Mouse (Mus musculus) embryonic facial prominence, embryonic 11.5 days (tissue): ENCODE data around the gene F2. TPM values are rescaled to one million over a fixed set of nuclear protein-coding genes. Genes with fewer than 3 reads are reported as not detected.

Experiments
- ATAC-seq: fragments of 200-750 bp; cut with Nextera tagmentation; replicated peaks from 2 replicates; pipeline ENCODE4 v1.8.0; 2017; ENCODE audit warnings: low read depth; ENCODE audit not compliant: insufficient number of reproducible peaks, low FRiP score, low TSS enrichment
- DNase-seq: peaks from one replicate; pipeline ENCODE4 v3.0.0-alpha.2; 2015; ENCODE audit warnings: low spot score
- H3K27ac ChIP-seq: fragments of 300-500 bp; sonication (generic); replicated peaks from 2 replicates; pipeline ENCODE4 v1.5.1; 2014; ENCODE audit warnings: mild to moderate bottlenecking, low read depth, low read length, control low read depth
- H3K27me3 ChIP-seq: fragments of 300-500 bp; sonication (generic); 2 replicates; pipeline ENCODE4 v1.6.1; 2014; ENCODE audit warnings: mild to moderate bottlenecking, low read length, moderate library complexity, mixed read lengths; ENCODE audit not compliant: control insufficient read depth, insufficient read depth
- H3K36me3 ChIP-seq: fragments of 300-500 bp; sonication (generic); replicated peaks from 2 replicates; pipeline ENCODE4 v1.6.1; 2014; ENCODE audit warnings: low read depth, mild to moderate bottlenecking, low read length, moderate library complexity, mixed read lengths; ENCODE audit not compliant: control insufficient read depth, insufficient read depth
- H3K4me1 ChIP-seq: fragments of 300-500 bp; sonication (generic); 2 replicates; pipeline ENCODE4 v1.6.1; 2014; ENCODE audit warnings: low read length, mixed read lengths; ENCODE audit not compliant: control insufficient read depth, insufficient read depth
- H3K4me2 ChIP-seq: fragments of 300-500 bp; sonication (generic); 2 replicates; pipeline ENCODE4 v1.6.1; 2014; ENCODE audit warnings: low read depth, mild to moderate bottlenecking, control low read depth, low read length, moderate library complexity
- H3K4me3 ChIP-seq: fragments of 300-500 bp; sonication (generic); 2 replicates; pipeline ENCODE4 v1.5.1; 2014; ENCODE audit warnings: low read depth, low read length, control low read depth
- H3K9ac ChIP-seq: fragments of 300-500 bp; sonication (generic); replicated peaks from 2 replicates; pipeline ENCODE4 v1.6.1; 2014; ENCODE audit warnings: mild to moderate bottlenecking, control low read depth, low read length
- H3K9me3 ChIP-seq: fragments of 300-500 bp; sonication (generic); replicated peaks from 2 replicates; pipeline ENCODE4 v1.6.1; 2016; ENCODE audit warnings: mild to moderate bottlenecking, low read length, inconsistent platforms, mixed read lengths; ENCODE audit not compliant: control insufficient read depth
- WGBS: fragments of 180-500 bp; shearing (Covaris S2); extraction: QIAGEN DNeasy Blood & Tissue Kit; methylation state at CpG from one replicate; pipeline ENCODE4 v1.1.7; 2014; 5-methylcytosine and 5-hydroxymethylcytosine counted together
- polyA plus RNA-seq: library from polyadenylated mRNA; unstranded; fragments of >200 nt; fragmentation: Nextera tagmentation; extraction: Ambion mirVana; gene quantifications from 2 replicates; pipeline ENCODE4 v1.2.1, GENCODE M21; 2014

The F2 gene
- polyA plus RNA-seq, 1 experiment from 2014 or later = not detected

DNA sequence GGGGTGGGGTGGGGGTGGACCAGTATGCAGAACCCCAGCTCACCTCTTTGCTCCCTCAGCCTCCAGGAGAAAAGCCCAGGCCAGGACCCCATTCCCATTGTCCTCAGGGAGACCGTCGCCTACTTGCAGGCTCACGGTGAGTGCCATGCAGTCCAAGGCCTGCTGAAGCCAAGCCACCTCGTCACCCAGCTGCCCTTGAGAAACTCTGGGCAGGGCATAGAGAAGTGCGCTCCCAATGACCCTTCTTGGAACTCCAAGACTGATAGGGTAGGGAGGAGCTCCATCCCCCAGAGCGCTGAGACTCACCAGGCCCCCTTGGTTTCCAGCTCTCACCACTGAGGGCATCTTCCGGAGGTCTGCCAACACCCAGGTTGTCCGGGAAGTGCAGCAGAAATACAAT is 33.1 kb upstream of the F2 start:
- Histone ChIP-seq H3K4me2 (no peak overlapping the region), H3K4me3 (no peak overlapping the region), H3K27me3 (no peaks in the 10 kb centered on the region), H3K9ac (no peak overlapping the region), H3K4me1 (no peaks in the 10 kb centered on the region), H3K27ac (no peak overlapping the region), H3K36me3 (peaks cover 5% of the 10 kb centered on the region), H3K9me3 (no peaks in the 10 kb centered on the region)
- ATAC-seq (no peak), DNase-seq (no peak)
- 90% methylated on average over 8 of the region's 8 CpGs for WGBS

DNA sequence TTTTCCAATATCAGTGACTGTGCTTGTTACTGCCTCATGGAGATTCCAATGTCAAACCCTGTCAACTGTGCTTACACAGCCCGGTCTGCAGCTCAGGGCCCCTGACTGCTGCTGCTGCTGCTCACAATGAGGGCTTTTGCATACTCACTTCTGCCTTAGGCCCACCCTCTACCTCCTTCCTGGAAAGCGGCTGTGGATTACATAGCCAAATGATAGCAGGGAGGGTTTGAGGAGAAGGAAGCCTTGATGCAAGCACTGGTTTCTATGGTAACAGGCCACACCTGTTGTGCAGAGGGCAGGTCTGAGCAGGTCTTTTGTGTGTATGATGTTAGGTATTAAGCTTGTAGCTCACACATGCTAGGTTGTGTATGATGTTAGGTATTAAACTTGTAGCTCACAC is 31.5 kb upstream of the F2 start:
- no peak overlapping the region for H3K4me3 ChIP-seq
- H3K27me3 ChIP-seq = no peaks in the 10 kb centered on the region
- H3K27ac ChIP-seq = no peak overlapping the region
- no peak overlapping the region for H3K4me2 ChIP-seq
- peaks cover 8% of the 10 kb centered on the region for H3K36me3 ChIP-seq
- WGBS = 82% methylated on average over 2 of the region's 2 CpGs
- DNase-seq = peak; percentile 26
- 0 out of 2 replicates have a peak, but pooled peaks have one; percentile 22 for ATAC-seq
- no peaks in the 10 kb centered on the region for H3K4me1 ChIP-seq
- no peak overlapping the region for H3K9ac ChIP-seq
- H3K9me3 ChIP-seq = no peaks in the 10 kb centered on the region

DNA sequence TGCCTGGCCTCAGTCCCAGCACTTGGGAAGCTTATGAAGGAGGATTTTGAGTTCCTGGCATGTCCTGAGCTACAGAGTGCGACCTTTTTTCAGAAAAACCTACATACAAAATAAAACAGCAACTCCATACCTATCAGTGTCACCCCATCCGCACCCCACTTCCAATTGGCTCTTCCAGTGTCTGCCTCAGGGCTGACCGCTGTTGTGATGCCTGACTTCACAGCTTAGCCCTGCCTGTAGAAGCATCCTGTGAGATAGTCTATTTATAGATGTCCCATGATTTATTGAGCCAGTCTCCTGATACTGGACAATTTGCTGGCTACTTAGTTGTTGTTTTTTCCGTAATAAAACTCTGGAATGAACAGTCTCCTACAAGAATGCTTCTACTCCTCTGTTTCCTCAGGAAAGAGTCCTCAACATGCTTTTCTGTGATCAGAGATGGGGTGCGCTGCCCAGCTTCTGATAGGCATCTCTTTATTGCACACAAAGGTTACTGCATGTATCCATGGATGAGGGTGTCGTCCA is 30.2 kb upstream of the F2 start:
- H3K4me3 ChIP-seq = no peak overlapping the region
- 91% methylated on average over 6 of the region's 6 CpGs for WGBS
- no peak for DNase-seq
- H3K4me1 ChIP-seq = no peaks in the 10 kb centered on the region
- H3K27ac ChIP-seq = no peak overlapping the region
- H3K4me2 ChIP-seq = no peak overlapping the region
- H3K27me3 ChIP-seq = no peaks in the 10 kb centered on the region
- no peak overlapping the region for H3K9ac ChIP-seq
- peaks cover 8% of the 10 kb centered on the region for H3K36me3 ChIP-seq
- H3K9me3 ChIP-seq = no peaks in the 10 kb centered on the region
- ATAC-seq = no peak

DNA sequence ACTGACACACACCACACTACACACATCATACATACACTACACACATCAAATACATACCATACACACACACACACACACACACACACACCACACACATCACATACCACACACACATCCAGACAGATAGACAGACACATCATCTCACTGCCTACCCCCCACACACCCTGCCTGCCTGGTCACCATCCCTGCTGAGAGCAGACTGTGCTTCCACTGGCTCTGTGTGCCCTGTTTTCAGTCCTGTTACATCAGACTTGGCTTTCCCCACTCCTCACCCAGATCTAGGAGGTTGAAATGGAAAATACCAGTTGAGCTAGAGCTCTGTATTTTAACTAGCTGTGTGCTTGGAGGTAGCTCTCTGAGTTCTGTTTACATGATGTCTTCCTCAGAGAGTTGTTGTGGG is 28.6 kb upstream of the F2 start:
- H3K4me2 ChIP-seq = no peak overlapping the region
- H3K36me3 ChIP-seq = peaks cover 5% of the 10 kb centered on the region
- ATAC-seq (no peak), DNase-seq (no peak)
- no peaks in the 10 kb centered on the region for H3K4me1 ChIP-seq
- H3K27me3 ChIP-seq = no peaks in the 10 kb centered on the region
- no peak overlapping the region for H3K9ac ChIP-seq
- no peak overlapping the region for H3K4me3 ChIP-seq
- no peak overlapping the region for H3K27ac ChIP-seq
- no peaks in the 10 kb centered on the region for H3K9me3 ChIP-seq

DNA sequence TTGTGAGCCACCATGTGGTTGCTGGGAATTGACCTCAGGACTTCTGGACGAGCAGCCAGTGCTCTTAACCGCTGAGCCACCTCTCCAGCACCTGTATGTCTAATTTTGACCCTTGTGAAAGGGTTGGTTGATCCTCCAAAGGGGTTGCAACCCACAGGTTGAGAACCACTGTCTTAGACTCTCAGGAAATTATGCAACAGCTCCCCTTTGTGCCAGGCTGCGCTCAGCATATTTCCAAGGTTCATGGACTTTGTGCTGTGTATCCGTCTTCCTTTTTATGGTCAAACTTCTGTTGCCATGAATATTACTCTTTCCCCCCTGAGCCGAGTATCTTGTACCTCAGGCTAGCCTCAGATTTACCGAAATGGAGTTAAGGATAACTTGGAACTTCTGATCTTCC is 24.8 kb upstream of the F2 start:
- no peak overlapping the region for H3K27ac ChIP-seq
- no peak overlapping the region for H3K4me2 ChIP-seq
- DNase-seq (no peak), ATAC-seq (no peak)
- H3K27me3 ChIP-seq = no peaks in the 10 kb centered on the region
- no peak overlapping the region for H3K4me3 ChIP-seq
- H3K36me3 ChIP-seq = peaks cover 3% of the 10 kb centered on the region
- 89% methylated on average over 6 of the region's 6 CpGs for WGBS
- H3K4me1 ChIP-seq = no peaks in the 10 kb centered on the region
- H3K9me3 ChIP-seq = no peaks in the 10 kb centered on the region
- no peak overlapping the region for H3K9ac ChIP-seq

DNA sequence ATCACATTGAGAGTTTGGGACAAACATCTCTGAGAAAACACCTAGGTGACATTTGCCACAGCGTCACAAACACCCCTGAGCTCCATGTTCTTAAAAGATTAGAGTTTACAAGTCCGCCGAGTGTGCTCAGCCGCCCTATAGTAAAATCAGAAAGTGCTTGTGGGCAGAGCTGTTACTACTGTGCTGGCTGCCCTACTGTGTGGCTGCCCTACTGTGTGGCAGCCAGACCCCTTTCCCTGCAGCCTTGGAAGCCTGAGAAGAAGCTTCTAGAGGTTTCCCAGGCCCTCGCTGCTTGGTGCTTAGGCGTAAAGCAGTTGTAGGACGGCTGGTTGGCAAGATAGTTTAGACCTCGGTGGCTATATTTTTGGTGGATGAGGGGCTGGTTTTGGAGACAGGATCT is 23.4 kb upstream of the F2 start:
- H3K36me3 ChIP-seq = peaks cover 3% of the 10 kb centered on the region
- ATAC-seq (no peak), DNase-seq (no peak)
- no peak overlapping the region for H3K9ac ChIP-seq
- H3K4me2 ChIP-seq = no peak overlapping the region
- no peak overlapping the region for H3K27ac ChIP-seq
- 93% methylated on average over 8 of the region's 8 CpGs for WGBS
- no peak overlapping the region for H3K4me3 ChIP-seq
- no peaks in the 10 kb centered on the region for H3K9me3 ChIP-seq
- H3K4me1 ChIP-seq = no peaks in the 10 kb centered on the region
- no peaks in the 10 kb centered on the region for H3K27me3 ChIP-seq

DNA sequence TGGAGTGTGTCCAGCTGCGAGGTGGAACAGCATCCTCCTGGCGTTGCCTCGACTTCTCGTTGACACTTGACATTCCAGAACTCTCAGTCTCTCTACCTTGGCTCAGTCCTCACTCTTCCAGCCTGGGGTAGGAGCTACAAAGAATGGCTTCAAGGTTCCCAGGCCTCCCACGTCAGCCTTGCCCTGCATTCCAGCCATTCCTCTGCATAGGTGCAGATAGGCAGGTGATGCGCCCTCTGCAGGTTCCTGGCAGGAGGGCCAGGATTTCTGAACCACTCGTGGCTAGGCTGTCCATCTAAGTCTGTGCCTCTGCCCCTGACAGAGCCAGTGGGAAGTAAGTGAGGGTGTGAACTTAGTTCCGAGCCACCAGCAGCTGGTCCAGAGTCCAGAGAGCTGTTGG is 20.6 kb upstream of the F2 start:
- no peak overlapping the region for H3K9ac ChIP-seq
- H3K27ac ChIP-seq = no peak overlapping the region
- no peak overlapping the region for H3K4me3 ChIP-seq
- no peaks in the 10 kb centered on the region for H3K9me3 ChIP-seq
- no peaks in the 10 kb centered on the region for H3K4me1 ChIP-seq
- ATAC-seq = 0 out of 2 replicates have a peak, but pooled peaks have one; percentile 18
- no peak for DNase-seq
- H3K4me2 ChIP-seq = no peak overlapping the region
- 70% methylated on average over 8 of the region's 8 CpGs for WGBS
- no peaks in the 10 kb centered on the region for H3K27me3 ChIP-seq
- no peaks in the 10 kb centered on the region; the same call in none of the 2 replicates for H3K36me3 ChIP-seq

DNA sequence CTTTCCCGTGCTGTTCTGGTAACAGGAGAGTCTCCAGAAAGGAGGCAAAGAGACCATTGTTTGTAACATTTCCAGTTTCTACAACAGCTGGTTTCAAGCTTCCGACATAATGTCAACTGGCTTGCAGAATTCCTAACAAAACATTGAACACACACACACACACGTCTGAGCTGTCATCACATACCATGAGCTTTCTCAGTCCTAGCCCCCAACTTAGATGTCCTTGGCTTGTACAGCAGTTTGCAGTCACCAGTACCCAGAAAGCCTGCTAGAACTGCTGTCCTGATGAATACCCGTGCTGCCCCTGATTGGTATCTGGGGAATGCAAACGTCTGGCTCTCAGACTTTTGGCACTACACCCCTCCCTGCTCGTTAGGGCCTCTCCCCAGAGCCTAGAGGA is 19.6 kb upstream of the F2 start:
- ATAC-seq (no peak), DNase-seq (no peak)
- H3K9ac ChIP-seq = no peak overlapping the region
- H3K27ac ChIP-seq = no peak overlapping the region
- no peaks in the 10 kb centered on the region for H3K4me1 ChIP-seq
- WGBS = 71% methylated on average over 6 of the region's 6 CpGs
- no peak overlapping the region for H3K4me3 ChIP-seq
- no peak overlapping the region for H3K4me2 ChIP-seq
- H3K9me3 ChIP-seq = no peaks in the 10 kb centered on the region
- H3K27me3 ChIP-seq = no peaks in the 10 kb centered on the region
- no peaks in the 10 kb centered on the region; the same call in none of the 2 replicates for H3K36me3 ChIP-seq
